Comparison of ENCODE assay signal across 16 mouse cellular contexts in genomic region chr10:94625036-94625435, GRCm38 (mm10).
"Had no signal": no experiment of that assay in that cellular context is flagged by ENCODE, and none has a peak within 500 bp of the region (broad histone marks: within the 10 kb centered on the region; RNA-seq: fewer than 3 reads in every experiment).

No protein-coding gene starts in this region.

- H3K9ac ChIP-seq: liver, embryonic 12.5 days; liver, embryonic 14.5 days; lung, embryonic 15.5 days; neural tube, embryonic 12.5 days; stomach, embryonic 15.5 days had no signal

- H3K36me3 ChIP-seq: liver, embryonic 12.5 days; lung, embryonic 15.5 days; neural tube, embryonic 12.5 days; stomach, embryonic 15.5 days had no signal

- H3K27ac ChIP-seq: liver, embryonic 12.5 days; liver, embryonic 14.5 days; lung, embryonic 15.5 days; macrophage; neural tube, embryonic 12.5 days; stomach, embryonic 15.5 days had no signal

- DNase-seq: lung, adult 2 months; lung, postnatal 14 days; lung, postnatal 36 days; midbrain, embryonic 14.5 days; right cerebral cortex, postnatal 14 days; thymus, adult 18-20 months; thymus, postnatal 14 days; thymus, postnatal 36 days had no signal

- ATAC-seq: liver, embryonic 12.5 days; lung, postnatal 0 days had no signal

- H3K4me1 ChIP-seq: stomach, embryonic 15.5 days had no signal

- H3K9me3 ChIP-seq: liver, embryonic 12.5 days; lung, embryonic 15.5 days; megakaryocyte, embryonic 14.5 days; neural tube, embryonic 12.5 days; stomach, embryonic 15.5 days had no signal

- H3K27me3 ChIP-seq: stomach, embryonic 15.5 days had no signal

- H3K4me2 ChIP-seq: liver, embryonic 12.5 days; lung, embryonic 15.5 days; neural tube, embryonic 12.5 days; stomach, embryonic 15.5 days had no signal

- H3K4me3 ChIP-seq: liver, embryonic 12.5 days; lung, embryonic 15.5 days; megakaryocyte, embryonic 14.5 days; neural tube, embryonic 12.5 days; stomach, embryonic 15.5 days had no signal
